Mouse (Mus musculus) myocyte (in vitro differentiated cells): ENCODE measurements at regions not wholly inside any gene's neighbourhood (a gene's known extent, or its start where the extent isn't known, plus 50 kb on each side); places are given as distances from the start of the nearest gene placed in this dataset.

Experiments
- CEBPB ChIP-seq: IDR thresholded peaks from 2 replicates; pipeline ENCODE4 v1.6.1; 2011; ENCODE audit warnings: mild to moderate bottlenecking, moderate library complexity; ENCODE audit not compliant: poor library complexity, insufficient read depth, severe bottlenecking
- E2F4 ChIP-seq: IDR thresholded peaks from one replicate; pipeline ENCODE4 v1.6.1; 2011; ENCODE audit warnings: mild to moderate bottlenecking, control low read depth, moderate library complexity; ENCODE audit not compliant: insufficient read depth
- MYOD1 ChIP-seq, 3 experiments: IDR thresholded peaks; one replicate each; pipeline ENCODE4 v1.6.1; 2011; ENCODE audit warnings: control low read depth in 2 of 3, low read depth in 2 of 3, mild to moderate bottlenecking in 2 of 3, moderate library complexity in 1 of 3; ENCODE audit not compliant: insufficient read length in 2 of 3, control insufficient read depth in 1 of 3
- MYOG ChIP-seq, 3 experiments: IDR thresholded peaks; one replicate each; pipeline ENCODE4 v1.6.1; 2011; ENCODE audit warnings: control low read depth in 2 of 3, low read depth in 2 of 3, mild to moderate bottlenecking in 2 of 3; ENCODE audit not compliant: insufficient read length in 2 of 3, control insufficient read depth in 1 of 3, insufficient read depth in 1 of 3
- POLR2A ChIP-seq: IDR thresholded peaks from one replicate; pipeline ENCODE4 v1.6.1; 2011; ENCODE audit warnings: low read depth, mild to moderate bottlenecking, control low read depth, moderate library complexity; ENCODE audit not compliant: insufficient read length
- POLR2AphosphoS2 ChIP-seq: IDR thresholded peaks from one replicate; pipeline ENCODE4 v1.6.1; 2011; ENCODE audit warnings: low read depth, control low read depth; ENCODE audit not compliant: insufficient read length
- REST ChIP-seq: IDR thresholded peaks from one replicate; pipeline ENCODE4 v1.6.1; 2011; ENCODE audit warnings: mild to moderate bottlenecking, control low read depth, moderate library complexity; ENCODE audit not compliant: insufficient read depth, insufficient read length
- TCF12 ChIP-seq: IDR thresholded peaks from one replicate; pipeline ENCODE4 v1.6.1; 2011; ENCODE audit warnings: mild to moderate bottlenecking, control low read depth; ENCODE audit not compliant: poor library complexity, insufficient read depth, severe bottlenecking
- TCF3 ChIP-seq: IDR thresholded peaks from one replicate; pipeline ENCODE4 v1.6.1; 2011; ENCODE audit warnings: low read depth, control low read depth; ENCODE audit not compliant: insufficient read length
- USF1 ChIP-seq: IDR thresholded peaks from one replicate; pipeline ENCODE4 v1.6.1; 2011; ENCODE audit warnings: low read depth, mild to moderate bottlenecking, control low read depth, moderate library complexity

DNA sequence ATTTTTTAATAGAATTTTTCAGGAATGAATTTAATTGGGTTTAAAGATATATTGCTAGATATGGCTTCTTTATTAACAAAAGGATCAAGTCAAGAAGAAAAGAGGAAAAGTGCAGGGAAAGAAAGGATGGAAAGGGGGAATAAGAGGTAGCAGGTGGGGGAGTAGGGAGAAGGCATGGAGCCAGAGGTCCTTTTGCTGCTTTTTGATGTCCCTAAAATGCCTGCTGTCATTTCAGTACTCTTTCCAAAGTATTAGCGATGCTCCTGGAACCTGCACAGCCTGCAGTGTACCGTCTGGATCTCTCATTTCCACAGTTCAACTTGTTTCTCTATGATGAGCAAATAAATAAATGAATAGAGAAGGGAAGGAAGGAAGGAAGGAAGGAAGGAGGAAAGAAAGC lies 240.4 kb upstream of the Hnrnpa3 start:
- TF ChIP-seq TCF12, result no peak
- no peak for TF ChIP-seq USF1
- TF ChIP-seq POLR2A, result no peak
- TF ChIP-seq E2F4, result no peak
- TF ChIP-seq POLR2AphosphoS2, result no peak
- TF ChIP-seq MYOG (IDR thresholded peaks at IDR 0.05; ENCODE audit: control insufficient read depth in 1 of 3, insufficient read depth in 1 of 3, insufficient read length in 2 of 3, low read depth in 2 of 3), result no peak
- no peak for TF ChIP-seq MYOD1 (IDR thresholded peaks at IDR 0.05; ENCODE audit: control insufficient read depth in 1 of 3, insufficient read length in 2 of 3, low read depth in 2 of 3)
- TF ChIP-seq TCF3, result no peak
- no peak for TF ChIP-seq CEBPB
- no peak for TF ChIP-seq REST
